11 mouse cellular contexts compared by ENCODE assay signal in the genomic region with DNA sequence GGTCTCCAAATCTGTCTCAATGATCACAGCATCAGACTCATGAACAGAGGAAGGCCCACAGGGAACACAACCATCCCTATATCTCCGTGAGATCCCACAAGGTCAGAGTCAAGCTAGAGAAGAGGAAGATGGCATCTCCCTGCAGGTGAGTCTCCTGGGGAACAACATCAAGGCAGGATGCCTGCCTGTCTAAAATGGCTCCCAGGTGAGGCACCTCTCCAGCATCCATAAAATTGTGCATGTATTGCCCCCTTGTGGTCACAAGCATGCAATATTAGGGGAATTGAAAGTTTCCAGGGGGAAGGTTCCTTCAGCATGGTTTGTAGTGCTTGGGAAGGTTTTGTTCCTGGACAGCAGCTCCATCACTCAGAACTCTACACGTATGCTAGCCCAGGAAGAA. TPM values are rescaled to one million over a fixed set of nuclear protein-coding genes. Genes with fewer than 3 reads are reported as not detected.
DNase-seq lines count a peak whose midpoint lies in the region; ATAC-seq and TF ChIP-seq lines count a peak whose summit lies in the region.
"Had no signal": no experiment of that assay in that cellular context is flagged by ENCODE, and none has a peak within 500 bp of the region (broad histone marks: within the 10 kb centered on the region; RNA-seq: fewer than 3 reads in every experiment).

No protein-coding gene starts in this region.

- peak; percentile 43 for DNase-seq in hindbrain, postnatal 0 days (ENCODE audit: low spot score)
- no peak for DNase-seq in hindbrain, embryonic 14.5 days (ENCODE audit: low spot score)
- peak; percentile 50 for DNase-seq in 3T3-L1 (ENCODE audit: low read depth, low spot score)
- peak; percentile 61 for DNase-seq in embryo, embryonic 11 days
- DNase-seq in adrenal gland, adult 8-10 months = no peak
- DNase-seq in gastrocnemius, adult 18-20 months (ENCODE audit: low spot score) = no peak
- DNase-seq in kidney, adult 9 months = no peak
- DNase-seq: cerebellum, adult 11 months; thymus, postnatal 4 days had no signal

- no peak for TF ChIP-seq EP300 in ES-Bruce4 (IDR thresholded peaks at IDR 0.05; ENCODE audit: insufficient read depth, low read depth, low read length)

- H3K27me3 ChIP-seq in hindbrain, postnatal 0 days (ENCODE audit: insufficient read depth, low read length) = no peaks in the 10 kb centered on the region
- H3K27me3 ChIP-seq in hindbrain, embryonic 14.5 days (ENCODE audit: control insufficient read depth, insufficient read depth, low read length) = no peaks in the 10 kb centered on the region
- H3K27me3 ChIP-seq in ES-Bruce4 (ENCODE audit: control insufficient read depth, insufficient read depth, low read length, poor library complexity, severe bottlenecking) = no peaks in the 10 kb centered on the region

- H3K4me2 ChIP-seq in hindbrain, postnatal 0 days (ENCODE audit: low read depth, low read length) = no peak overlapping the region
- H3K4me2 ChIP-seq in hindbrain, embryonic 14.5 days (replicated peaks) = no peak overlapping the region

- no peak overlapping the region for H3K27ac ChIP-seq in hindbrain, postnatal 0 days
- no peak overlapping the region for H3K27ac ChIP-seq in hindbrain, embryonic 14.5 days
- H3K27ac ChIP-seq in ES-Bruce4 (ENCODE audit: insufficient read depth, low read length) = no peak overlapping the region

- WGBS in hindbrain, postnatal 0 days = 63% methylated on average over 2 of the region's 2 CpGs
- WGBS in hindbrain, embryonic 14.5 days = 60% methylated on average over 2 of the region's 2 CpGs

- no peaks in the 10 kb centered on the region for H3K9me3 ChIP-seq in hindbrain, postnatal 0 days (ENCODE audit: low read length)
- no peaks in the 10 kb centered on the region for H3K9me3 ChIP-seq in hindbrain, embryonic 14.5 days (ENCODE audit: control insufficient read depth, low read length)
- peaks cover 5% of the 10 kb centered on the region for H3K9me3 ChIP-seq in ES-Bruce4 (replicated peaks; ENCODE audit: control insufficient read depth, insufficient read depth, low read length, poor library complexity, severe bottlenecking)

- peak; percentile 71 for TF ChIP-seq CTCF in hindbrain, postnatal 0 days (IDR thresholded peaks at IDR 0.05; ENCODE audit: low read depth)
- peak; percentile 30 for TF ChIP-seq CTCF in ES-Bruce4 (IDR thresholded peaks at IDR 0.05; ENCODE audit: low read depth, low read length)

- ATAC-seq in hindbrain, postnatal 0 days = no peak
- no peak for ATAC-seq in hindbrain, embryonic 14.5 days (ENCODE audit: low FRiP score)
- ATAC-seq: inflammation-experienced regulatory T-cells, adult 6 months had no signal

- no peaks in the 10 kb centered on the region for H3K4me1 ChIP-seq in hindbrain, postnatal 0 days (ENCODE audit: insufficient read depth, low read length)
- no peaks in the 10 kb centered on the region for H3K4me1 ChIP-seq in hindbrain, embryonic 14.5 days (replicated peaks; ENCODE audit: control insufficient read depth, insufficient read depth, low read length)
- H3K4me1 ChIP-seq in ES-Bruce4 (ENCODE audit: control insufficient read depth, insufficient read depth, low read length) = no peaks in the 10 kb centered on the region

- 0 out of 2 replicates have a peak, but pooled peaks cover 12% of the 10 kb centered on the region for H3K36me3 ChIP-seq in hindbrain, postnatal 0 days (ENCODE audit: insufficient read depth, low read length)
- no peaks in the 10 kb centered on the region for H3K36me3 ChIP-seq in hindbrain, embryonic 14.5 days (replicated peaks; ENCODE audit: control insufficient read depth, insufficient read depth)
- no peaks in the 10 kb centered on the region for H3K36me3 ChIP-seq in ES-Bruce4 (ENCODE audit: control insufficient read depth, insufficient read depth, low read length, poor library complexity, severe bottlenecking)

- H3K9ac ChIP-seq in hindbrain, postnatal 0 days (replicated peaks; ENCODE audit: low read length) = no peak overlapping the region
- H3K9ac ChIP-seq in hindbrain, embryonic 14.5 days = no peak overlapping the region
- H3K9ac ChIP-seq in ES-Bruce4 (ENCODE audit: low read depth, poor library complexity, severe bottlenecking) = no peak overlapping the region

- TF ChIP-seq POLR2A in ES-Bruce4 (IDR thresholded peaks at IDR 0.05; ENCODE audit: insufficient read depth, low read length) = no peak

- H3K4me3 ChIP-seq in hindbrain, postnatal 0 days (ENCODE audit: low read length) = no peak overlapping the region
- H3K4me3 ChIP-seq in hindbrain, embryonic 14.5 days (replicated peaks; ENCODE audit: low read length) = no peak overlapping the region
- H3K4me3 ChIP-seq in ES-Bruce4 (ENCODE audit: low read depth, low read length) = no peak overlapping the region

RNA-seq across cellular contexts. Expression of a gene that starts 26.0 kb away (rescaled TPM):
- total RNA-seq in hindbrain, postnatal 0 days (2014; rRNA removed) = 8.6 and 8.9 TPM in 2 replicates
- polyA plus RNA-seq in hindbrain, postnatal 0 days (2015; fragmentation: Nextera tagmentation; extraction: Ambion mirVana) = 8.5 and 9.4 TPM in 2 replicates
- polyA plus RNA-seq in hindbrain, embryonic 14.5 days (2014; fragmentation: Nextera tagmentation; extraction: Ambion mirVana) = 14.4 and 14.6 TPM in 2 replicates
- polyA plus RNA-seq in ES-Bruce4 (2011; ENCODE audit: insufficient read depth, insufficient read length, low read depth, missing spikeins) = 0.88 and 0.97 TPM in 2 replicates
- 10 to 100 TPM; 11.2 to 20.9 (median 14.8) TPM for total RNA-seq in adrenal gland, adult 8-10 months (2022)
- total RNA-seq in gastrocnemius, adult 18-20 months (2021) = 1 to 10 TPM; 3.0 to 4.2 TPM

Comparison
In these comparisons a context has a peak if more than half of its experiments do, and no peak if none do; other contexts are left out.
1. DNase-seq: peak in hindbrain, postnatal 0 days (single experiment), 3T3-L1 (single experiment) and embryo, embryonic 11 days (single experiment); none in hindbrain, embryonic 14.5 days (single experiment), adrenal gland, adult 8-10 months (single experiment), gastrocnemius, adult 18-20 months (single experiment) and kidney, adult 9 months (single experiment).